Comparison of ENCODE assay signal across 8 mouse cellular contexts in the genomic region with DNA sequence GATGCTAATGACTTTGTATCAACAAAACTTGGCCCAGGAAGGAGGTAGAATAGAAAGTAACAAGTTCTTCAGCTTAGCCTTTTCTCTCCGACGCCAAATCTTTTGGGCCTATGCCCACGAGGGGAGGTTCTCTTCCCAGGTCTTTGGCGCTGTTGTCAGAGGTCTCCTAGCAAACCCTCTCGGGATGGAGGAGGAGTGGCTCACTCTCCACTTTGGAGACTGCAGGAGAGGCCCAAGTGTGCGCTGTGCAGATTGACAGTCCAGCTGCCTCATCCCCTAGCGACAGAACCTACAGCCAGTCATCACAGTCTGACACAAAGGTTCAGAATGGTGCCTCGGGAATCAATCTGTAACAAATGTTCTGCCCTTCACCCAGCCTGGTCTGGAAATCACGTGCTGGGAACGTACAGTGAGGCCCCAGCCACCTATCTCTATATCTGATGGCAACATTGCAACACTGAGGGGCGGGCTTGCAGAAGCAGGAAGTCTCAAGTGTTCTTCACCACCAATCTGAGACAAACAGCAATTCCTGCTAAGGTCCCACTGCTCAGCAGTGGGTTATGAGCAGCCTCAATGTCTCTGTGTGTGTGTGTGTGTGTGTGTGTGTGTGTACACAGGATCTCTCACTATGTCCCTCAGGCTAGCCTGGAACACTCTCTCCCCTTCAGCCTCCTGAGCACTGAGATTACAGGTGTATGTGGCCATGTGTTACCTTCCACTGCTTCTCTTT. TPM values are rescaled to one million over a fixed set of nuclear protein-coding genes. Genes with fewer than 3 reads are reported as not detected.
DNase-seq lines count a peak whose midpoint lies in the region; ATAC-seq lines count a peak whose summit lies in the region.

No protein-coding gene starts in this region.

- H3K27ac ChIP-seq in forebrain, embryonic 14.5 days (ENCODE audit: low read depth, low read length), result no peak overlapping the region
- peak overlapping the region; percentile 67 for H3K27ac ChIP-seq in intestine, embryonic 14.5 days (ENCODE audit: low read depth)

- ATAC-seq in forebrain, embryonic 14.5 days, result 0 out of 2 replicates have a peak, but pooled peaks have one; percentile 25
- ATAC-seq in intestine, embryonic 14.5 days (replicated peaks; ENCODE audit: low FRiP score, low TSS enrichment, low read depth), result peak; percentile 66
- ATAC-seq in megakaryocyte, adult 5-6 weeks (ENCODE audit: poor library complexity, severe bottlenecking), result peak; percentile 81

- peaks cover 26% of the 10 kb centered on the region for H3K4me1 ChIP-seq in forebrain, embryonic 14.5 days (ENCODE audit: control insufficient read depth, insufficient read depth, low read length)
- H3K4me1 ChIP-seq in intestine, embryonic 14.5 days (replicated peaks; ENCODE audit: control insufficient read depth, insufficient read depth, low read length), result peaks cover 66% of the 10 kb centered on the region

- no peak overlapping the region for H3K4me2 ChIP-seq in forebrain, embryonic 14.5 days (ENCODE audit: low read length)
- peak overlapping the region; percentile 35 for H3K4me2 ChIP-seq in intestine, embryonic 14.5 days (ENCODE audit: low read length)

- no peaks in the 10 kb centered on the region for H3K36me3 ChIP-seq in forebrain, embryonic 14.5 days (ENCODE audit: control insufficient read depth, insufficient read depth, low read length)
- H3K36me3 ChIP-seq in intestine, embryonic 14.5 days (ENCODE audit: control insufficient read depth, insufficient read depth, low read length), result no peaks in the 10 kb centered on the region

- DNase-seq in adrenal gland, adult (ENCODE audit: inconsistent age in 2 of 2, low spot score in 1 of 2), result peak; percentile 50 to 74
- no peak for DNase-seq in adrenal gland, postnatal 25 days
- DNase-seq in CD4-positive helper T cell, adult 2 months (ENCODE audit: low read depth, low spot score), result peak; percentile 88
- no peak for DNase-seq in forebrain, embryonic 14.5 days (ENCODE audit: low spot score)
- DNase-seq in intestine, embryonic 14.5 days (ENCODE audit: low spot score), result no peak
- peak; percentile 51 for DNase-seq in thymus, postnatal 25 days
- DNase-seq in embryo, embryonic 9.5 days (ENCODE audit: extremely low spot score), result no peak

- H3K9ac ChIP-seq in forebrain, embryonic 14.5 days (ENCODE audit: low read length), result no peak overlapping the region
- no peak overlapping the region for H3K9ac ChIP-seq in intestine, embryonic 14.5 days (ENCODE audit: low read length)

- no peaks in the 10 kb centered on the region for H3K9me3 ChIP-seq in forebrain, embryonic 14.5 days (replicated peaks; ENCODE audit: control insufficient read depth, low read length)
- no peaks in the 10 kb centered on the region for H3K9me3 ChIP-seq in intestine, embryonic 14.5 days (ENCODE audit: control insufficient read depth, low read length)

- WGBS in forebrain, embryonic 14.5 days, result 53% methylated on average over 11 of the region's 11 CpGs
- 50% methylated on average over 11 of the region's 11 CpGs for WGBS in intestine, embryonic 14.5 days

- no peak overlapping the region for H3K4me3 ChIP-seq in forebrain, embryonic 14.5 days (ENCODE audit: low read depth, low read length)
- H3K4me3 ChIP-seq in intestine, embryonic 14.5 days (ENCODE audit: low read depth, low read length), result no peak overlapping the region

- H3K27me3 ChIP-seq in forebrain, embryonic 14.5 days (replicated peaks; ENCODE audit: control insufficient read depth, insufficient read depth, low read length), result no peaks in the 10 kb centered on the region
- no peaks in the 10 kb centered on the region for H3K27me3 ChIP-seq in intestine, embryonic 14.5 days (replicated peaks; ENCODE audit: control insufficient read depth, insufficient read depth, low read length)

RNA-seq across cellular contexts. Expression of a gene that starts 12.4 kb away (rescaled TPM):
- total RNA-seq in adrenal gland, postnatal 25 days (2021), result 60.6 and 62.2 TPM in 2 replicates
- polyA plus RNA-seq in forebrain, embryonic 14.5 days (2014; fragmentation: Nextera tagmentation; extraction: Ambion mirVana), result 9.5 and 11.6 TPM in 2 replicates
- polyA plus RNA-seq in intestine, embryonic 14.5 days (2014; fragmentation: Nextera tagmentation; extraction: Ambion mirVana), result 30.4 and 33.1 TPM in 2 replicates
- 61.5 and 62.2 TPM in 2 replicates for total RNA-seq in megakaryocyte, adult 5-6 weeks (2015)
- total RNA-seq in megakaryocyte, adult 5-6 weeks (2017), result 74.4 and 92.6 TPM in 2 replicates

Comparison
In these comparisons a context has a peak if more than half of its experiments do, and no peak if none do; other contexts are left out.
1. DNase-seq: peak in adrenal gland, adult (2 of 2), CD4-positive helper T cell, adult 2 months (single experiment) and thymus, postnatal 25 days (single experiment); none in adrenal gland, postnatal 25 days (single experiment), forebrain, embryonic 14.5 days (single experiment), intestine, embryonic 14.5 days (single experiment) and embryo, embryonic 9.5 days (single experiment).
2. ATAC-seq: peak in every context shown above with its lines; median percentile 81 in megakaryocyte, adult 5-6 weeks; 66 in intestine, embryonic 14.5 days; 25 in forebrain, embryonic 14.5 days.